Mouse (Mus musculus): Measurements from ENCODE around the gene Dusp7.

DNA sequence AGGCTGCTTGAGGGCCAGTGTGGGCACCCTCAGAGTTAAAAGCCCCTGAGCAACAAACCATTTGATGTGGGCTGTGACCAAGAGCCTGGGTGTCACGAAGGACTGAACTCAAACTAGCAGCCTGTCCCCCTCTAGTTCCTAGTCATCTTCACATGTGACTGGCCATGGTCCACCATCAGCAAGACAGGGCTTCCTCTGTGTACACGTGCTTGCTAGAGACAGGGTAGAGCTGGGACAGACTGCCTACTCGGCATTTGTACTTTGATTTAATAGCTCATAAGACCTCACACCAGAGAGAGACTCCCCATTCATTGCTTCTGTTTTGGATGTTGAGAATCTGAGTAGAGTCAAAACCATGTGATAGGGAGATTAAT lies 27.1 kb upstream of the Dusp7 start:
- TF ChIP-seq CTCF (IDR thresholded peaks at IDR 0.05; ENCODE audit: low read depth, low read length) (no peak), POLR2A (IDR thresholded peaks at IDR 0.05; ENCODE audit: insufficient read depth, low read length) (no peak)
